Mouse (Mus musculus): ENCODE results near the gene Hcrtr2. TPM values are rescaled to one million over a fixed set of nuclear protein-coding genes. Genes with fewer than 3 reads are reported as not detected.

The Hcrtr2 gene
- polyA plus RNA-seq, 1 experiment from 2014 or later: not detected

DNA sequence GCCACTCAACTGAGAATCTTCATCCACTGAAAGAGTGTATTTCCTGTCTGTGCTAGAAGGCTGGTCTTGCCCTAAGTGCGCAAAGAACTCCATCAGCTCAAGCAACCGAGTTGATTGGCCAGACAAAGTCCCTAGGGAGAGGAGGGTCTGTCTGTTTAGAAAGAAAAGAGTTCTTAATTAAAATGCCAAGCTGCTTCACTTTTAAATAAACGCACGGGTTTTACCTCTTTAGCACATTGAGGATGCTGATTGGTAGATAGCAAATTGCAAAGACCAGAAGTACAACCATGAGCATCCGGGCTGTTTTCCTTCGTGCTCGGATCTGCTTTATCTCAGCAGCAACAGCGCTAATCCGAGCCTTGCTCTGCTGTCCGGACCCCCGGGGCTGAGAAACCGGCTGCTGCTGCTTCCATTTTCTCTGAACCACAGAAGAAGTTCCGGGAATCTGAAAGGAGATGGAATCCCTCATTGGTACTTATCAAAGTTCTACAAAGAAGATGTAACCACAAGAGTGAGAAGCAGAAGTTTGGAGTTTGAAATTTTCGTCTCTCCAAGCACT is 87.6 kb downstream of the Hcrtr2 start:
- H3K27me3 ChIP-seq: peaks cover 12% of the 10 kb centered on the region
- TF ChIP-seq CTCF (IDR thresholded peaks at IDR 0.05): no peak
- no peak for DNase-seq (ENCODE audit: low read depth, low spot score)
- POLR2A ChIA-PET: no interaction called here
- in situ Hi-C loops (cut with MboI; ENCODE audit: low pct_unique_long_range_greater_than_20kb): loop anchor here (10.0 kb wide), 1 partner anchor 471 kb away; no protein-coding TSS in a partner anchor
- ATAC-seq: no peak
- CTCF ChIA-PET: interaction anchor here (1.1 kb wide), 1 partner anchor 475 kb away, joined by 4 read pairs; no protein-coding TSS in a partner anchor

DNA sequence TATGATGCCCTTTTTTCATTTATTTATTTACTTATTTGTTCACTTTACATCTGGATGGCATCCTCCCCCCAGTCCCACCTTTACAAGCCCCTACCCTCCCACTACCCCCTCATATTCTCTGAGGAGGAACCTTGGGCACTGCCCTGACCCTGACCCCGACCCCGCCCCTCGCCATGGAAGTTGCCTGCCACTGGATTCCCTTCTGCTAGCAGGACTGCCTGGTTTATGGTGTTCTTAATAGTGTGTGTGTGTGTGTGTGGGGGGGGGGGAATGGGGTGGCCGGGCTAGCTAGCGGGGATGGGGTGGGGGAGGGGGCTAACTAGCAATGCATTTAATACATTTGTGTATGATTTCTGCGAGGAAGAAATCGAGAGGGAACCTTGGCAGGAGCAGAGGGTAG is 88.8 kb downstream of the Hcrtr2 start:
- in situ Hi-C loops (cut with MboI; ENCODE audit: low pct_unique_long_range_greater_than_20kb): loop anchor here (10.0 kb wide), 1 partner anchor 470 kb away; no protein-coding TSS in a partner anchor
- TF ChIP-seq CTCF (IDR thresholded peaks at IDR 0.05): no peak
- CTCF ChIA-PET: interaction anchor here (1.5 kb wide), 1 partner anchor 473 kb away, joined by 3 read pairs; no protein-coding TSS in a partner anchor
- DNase-seq (ENCODE audit: low read depth, low spot score) (no peak), ATAC-seq (no peak)
- H3K27me3 ChIP-seq: peaks cover 12% of the 10 kb centered on the region
- POLR2A ChIA-PET: no interaction called here

DNA sequence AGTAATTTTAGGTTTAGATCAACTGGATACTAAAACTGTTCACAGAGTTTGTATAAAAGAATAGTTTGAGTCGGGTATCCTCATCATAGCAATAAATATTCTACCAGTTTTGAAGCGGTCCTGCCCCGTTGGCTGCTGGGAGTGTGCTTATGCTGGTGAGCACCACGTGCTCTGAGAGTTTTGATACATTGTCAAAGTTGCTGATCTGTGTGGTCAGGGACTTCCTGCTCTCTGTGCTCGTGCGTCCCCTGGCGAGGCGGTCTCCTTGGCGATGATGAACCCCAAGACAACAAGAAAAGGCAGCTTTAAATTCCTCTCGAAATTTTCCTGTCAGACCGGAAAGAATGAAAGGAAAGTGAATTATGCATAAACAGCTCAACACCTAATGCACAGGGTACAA is 93.3 kb downstream of the Hcrtr2 start:
- peaks cover 19% of the 10 kb centered on the region for H3K27me3 ChIP-seq
- TF ChIP-seq CTCF (IDR thresholded peaks at IDR 0.05): no peak
- POLR2A ChIA-PET: no interaction called here
- in situ Hi-C loops (cut with MboI; ENCODE audit: low pct_unique_long_range_greater_than_20kb): loop anchor here (10.0 kb wide), 1 partner anchor 466 kb away; no protein-coding TSS in a partner anchor
- DNase-seq (ENCODE audit: low read depth, low spot score): no peak
- CTCF ChIA-PET: no interaction called here
- no peak for ATAC-seq

DNA sequence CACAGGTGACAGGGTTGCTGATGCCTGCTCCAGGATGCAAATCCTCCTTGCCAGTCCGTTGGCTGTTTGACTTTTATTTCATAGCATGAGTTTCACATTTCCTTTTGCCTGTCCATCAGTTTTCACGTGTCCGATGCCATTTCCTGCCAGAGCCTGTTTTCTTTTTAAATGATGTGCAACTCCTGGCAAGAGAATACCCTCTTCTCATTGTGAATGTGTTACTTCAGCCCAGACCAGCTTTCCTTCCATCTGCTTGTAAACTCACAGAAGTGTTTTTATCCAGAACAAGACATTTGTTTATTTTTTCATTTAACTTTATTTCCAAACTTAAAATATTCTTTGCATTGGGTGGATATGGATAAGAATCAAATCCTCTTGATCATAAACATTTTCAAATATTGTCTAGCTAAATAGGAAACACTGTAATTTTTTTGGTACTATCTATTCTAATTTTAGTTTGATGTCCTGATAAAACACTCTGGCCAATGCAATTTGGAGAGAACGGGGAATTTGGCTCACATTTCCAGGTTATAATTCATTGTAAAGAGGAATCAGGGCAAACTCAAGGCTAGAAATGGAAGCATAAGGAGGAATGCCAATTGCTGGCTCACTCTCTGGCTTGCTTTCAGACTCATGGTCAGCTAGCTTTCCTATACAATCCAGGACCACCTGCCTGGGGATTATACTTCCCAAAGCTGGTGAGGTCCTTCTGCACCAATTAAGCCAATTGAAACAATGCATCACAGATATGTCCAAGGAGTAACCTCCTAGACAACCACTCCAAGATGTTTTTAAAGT is 106.3 kb downstream of the Hcrtr2 start:
- ATAC-seq (no peak), DNase-seq (ENCODE audit: low read depth, low spot score) (no peak)
- in situ Hi-C loops (cut with MboI; ENCODE audit: low pct_unique_long_range_greater_than_20kb): no loop called here
- ChIA-PET CTCF (no interaction called here), POLR2A (no interaction called here)
- H3K27me3 ChIP-seq: peaks cover 37% of the 10 kb centered on the region
- no peak for TF ChIP-seq CTCF (IDR thresholded peaks at IDR 0.05)

DNA sequence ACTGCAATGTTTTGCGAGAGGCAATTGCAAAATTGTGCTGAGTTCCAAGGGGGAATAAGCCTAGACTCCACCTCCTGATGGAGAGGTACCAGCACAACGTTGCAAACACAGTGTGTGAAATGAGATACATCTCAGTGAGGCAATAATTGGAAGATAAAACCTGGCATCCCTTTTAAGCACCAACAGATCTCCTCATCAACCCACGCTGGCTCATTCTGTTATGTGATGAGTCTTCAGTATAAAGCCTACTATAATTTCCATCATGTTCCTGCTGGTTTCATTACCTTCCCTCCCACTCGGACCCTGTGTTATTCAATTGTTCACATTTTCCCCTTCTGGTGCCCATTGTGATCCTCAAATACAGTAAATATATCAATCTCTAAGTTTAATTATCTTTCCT is 109.0 kb downstream of the Hcrtr2 start:
- ChIA-PET CTCF (no interaction called here), POLR2A (no interaction called here)
- peaks cover 38% of the 10 kb centered on the region for H3K27me3 ChIP-seq
- no peak for TF ChIP-seq CTCF (IDR thresholded peaks at IDR 0.05)
- DNase-seq (ENCODE audit: low read depth, low spot score) (no peak), ATAC-seq (no peak)
- in situ Hi-C loops (cut with MboI; ENCODE audit: low pct_unique_long_range_greater_than_20kb): no loop called here

DNA sequence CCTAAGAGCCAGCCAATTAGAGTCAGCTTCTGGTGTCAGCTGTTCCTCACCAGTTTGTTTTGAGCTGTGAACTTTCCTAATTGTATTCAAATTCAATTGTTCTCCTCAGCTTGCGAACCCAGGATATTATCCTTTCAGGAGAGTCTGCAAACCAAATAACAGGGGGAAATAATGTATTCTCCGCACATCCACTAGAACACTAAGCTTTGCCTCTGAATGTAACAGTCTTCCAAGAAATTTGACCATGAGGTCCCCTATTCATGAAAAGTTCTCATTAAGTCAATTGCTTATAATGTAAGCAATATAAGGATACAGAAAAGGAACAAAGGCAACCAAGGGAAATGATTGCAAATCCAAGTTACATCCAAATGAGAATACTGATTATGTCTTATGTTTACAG is 110.1 kb downstream of the Hcrtr2 start, which contains the start of gene Gfral:
TSS of gene Gfral (minus strand) at position 101 of the 400 bp plus-strand sequence.
- ChIA-PET POLR2A (no interaction called here), CTCF (no interaction called here)
- no peak for ATAC-seq
- no peak for DNase-seq (ENCODE audit: low read depth, low spot score)
- no peak for TF ChIP-seq CTCF (IDR thresholded peaks at IDR 0.05)
- peaks cover 31% of the 10 kb centered on the region for H3K27me3 ChIP-seq
- in situ Hi-C loops (cut with MboI; ENCODE audit: low pct_unique_long_range_greater_than_20kb): no loop called here

DNA sequence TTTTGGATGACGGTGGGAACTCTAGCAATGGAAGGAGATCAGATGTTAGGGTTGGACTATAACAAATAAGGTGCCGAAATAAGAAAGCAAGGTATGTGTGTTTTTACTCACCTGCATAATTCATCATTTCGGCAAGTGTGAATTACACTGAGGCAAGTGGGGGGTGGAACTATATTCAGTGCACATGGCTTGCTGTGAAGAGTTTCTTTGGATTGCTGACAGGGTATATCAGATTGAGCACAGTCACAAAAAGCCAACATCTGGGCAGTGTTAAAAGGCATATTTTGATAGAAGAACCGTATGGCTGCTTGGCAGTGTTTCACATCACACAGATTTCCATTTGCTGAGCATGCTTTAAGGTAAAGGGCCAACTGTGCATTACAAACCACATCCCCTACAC is 126.7 kb downstream of the Hcrtr2 start:
- H3K27me3 ChIP-seq: no peaks in the 10 kb centered on the region
- ATAC-seq (no peak), DNase-seq (ENCODE audit: low read depth, low spot score) (no peak)
- in situ Hi-C loops (cut with MboI; ENCODE audit: low pct_unique_long_range_greater_than_20kb): no loop called here
- POLR2A ChIA-PET: no interaction called here
- CTCF ChIA-PET: no interaction called here
- no peak for TF ChIP-seq CTCF (IDR thresholded peaks at IDR 0.05)

DNA sequence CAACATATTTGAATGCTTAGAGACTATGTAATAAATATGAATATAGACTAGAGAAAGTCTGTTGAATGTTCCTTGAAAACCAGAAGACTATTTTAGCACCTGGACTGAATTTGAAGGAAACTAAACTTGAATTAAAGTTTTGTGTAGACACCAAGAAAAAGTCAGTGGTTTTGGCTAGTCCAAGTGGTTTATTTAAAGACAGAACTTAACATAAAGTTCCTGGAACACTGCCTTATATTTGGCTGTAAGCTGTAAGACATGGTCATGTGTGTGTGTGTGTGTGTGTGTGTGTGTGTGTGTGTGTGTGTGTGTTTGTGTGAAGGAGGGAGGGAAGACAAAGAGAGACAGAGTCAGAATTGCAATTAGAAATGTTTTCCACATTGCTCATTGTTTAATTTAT is 144.4 kb downstream of the Hcrtr2 start:
- no peak for TF ChIP-seq CTCF (IDR thresholded peaks at IDR 0.05)
- in situ Hi-C loops (cut with MboI; ENCODE audit: low pct_unique_long_range_greater_than_20kb): no loop called here
- DNase-seq (ENCODE audit: low read depth, low spot score): no peak
- ChIA-PET POLR2A (no interaction called here), CTCF (no interaction called here)
- peaks cover 15% of the 10 kb centered on the region for H3K27me3 ChIP-seq
- ATAC-seq: no peak

Other genes with a start within 250 kb of the Hcrtr2 start
- not detected for gene Gfral, start 110.2 kb downstream of the Hcrtr2 start, polyA plus RNA-seq (2021)
- gene Fam83b, start 243.3 kb upstream of the Hcrtr2 start, polyA plus RNA-seq (2021): not detected